Comparison of ENCODE assay signal across 30 mouse cellular contexts in genomic region chr13:105132776-105133175, GRCm38 (mm10). TPM values are rescaled to one million over a fixed set of nuclear protein-coding genes. Genes with fewer than 3 reads are reported as not detected.
"Had no signal": no experiment of that assay in that cellular context is flagged by ENCODE, and none has a peak within 500 bp of the region (broad histone marks: within the 10 kb centered on the region; RNA-seq: fewer than 3 reads in every experiment).

No protein-coding gene starts in this region.

- DNase-seq: kidney, postnatal 25 days; layer of hippocampus, adult 9-11 months; liver, embryonic 13.5 days; lung, adult 2 months; lung, postnatal 14 days; lung, postnatal 4 days; midbrain, embryonic 14.5 days; thymus, adult 18-20 months; thymus, postnatal 36 days had no signal

- H3K4me2 ChIP-seq: liver, embryonic 13.5 days; midbrain, embryonic 11.5 days had no signal

- H3K27me3 ChIP-seq: liver, embryonic 13.5 days had no signal

- H3K9ac ChIP-seq: liver, embryonic 13.5 days had no signal

- H3K36me3 ChIP-seq: liver, embryonic 13.5 days had no signal

- H3K27ac ChIP-seq: layer of hippocampus, adult 2 months; liver, embryonic 13.5 days had no signal

- H3K9me3 ChIP-seq: liver, embryonic 13.5 days had no signal

- H3K4me3 ChIP-seq: layer of hippocampus, adult 2 months; liver, embryonic 13.5 days had no signal

RNA-seq across cellular contexts. Expression of gene 4933425L06Rik, which starts 50.9 kb away (rescaled TPM):
- total RNA-seq: layer of hippocampus, adult 2 months; layer of hippocampus, postnatal 25 days; left cerebral cortex, adult 18-20 months; left cerebral cortex, postnatal 36 days; liver, adult 2 months; megakaryocyte progenitor cell, adult 5-6 weeks; megakaryocyte-erythroid progenitor cell, adult 5-6 weeks; midbrain, postnatal 0 days had no signal
- polyA plus RNA-seq: kidney, embryonic 16.5 days; large intestine, adult 2 months; limb, embryonic 11.5 days; limb, embryonic 14.5 days; liver, adult 2 months; liver, embryonic 13.5 days; liver, embryonic 16.5 days; lung, adult 2 months; lung, embryonic 16.5 days; midbrain, embryonic 11.5 days; midbrain, embryonic 14.5 days; midbrain, postnatal 0 days; neural tube, embryonic 11.5 days; neural tube, embryonic 14.5 days; small intestine, adult 2 months; spleen, adult 2 months; stomach, embryonic 16.5 days; urinary bladder, adult 2 months had no signal
